Mouse (Mus musculus) liver, embryonic 16.5 days (tissue): ENCODE measurements around the gene Slc2a6. TPM values are rescaled to one million over a fixed set of nuclear protein-coding genes. Genes with fewer than 3 reads are reported as not detected.

Experiments used
- ATAC-seq: fragments of 200-750 bp; cut with Nextera tagmentation; 2 replicates; pipeline ENCODE4 v1.8.0; 2017; ENCODE audit warnings: low read depth, mild to moderate bottlenecking, moderate number of reproducible peaks, moderate library complexity
- H3K27ac ChIP-seq: fragments of 300-500 bp; sonication (generic); 2 replicates; pipeline ENCODE4 v1.5.1; 2014; ENCODE audit warnings: mild to moderate bottlenecking, low read length
- H3K27me3 ChIP-seq: fragments of 300-500 bp; sonication (generic); 2 replicates; pipeline ENCODE4 v1.6.1; 2014; ENCODE audit warnings: low read depth, low read length, mixed read lengths; ENCODE audit not compliant: control insufficient read depth, insufficient read depth
- H3K36me3 ChIP-seq: fragments of 300-500 bp; sonication (generic); 2 replicates; pipeline ENCODE4 v1.6.1; 2014; ENCODE audit warnings: mild to moderate bottlenecking; ENCODE audit not compliant: control insufficient read depth, insufficient read depth
- H3K4me1 ChIP-seq: fragments of 300-500 bp; sonication (generic); 2 replicates; pipeline ENCODE4 v1.6.1; 2014; ENCODE audit warnings: low read depth, low read length, mixed read lengths; ENCODE audit not compliant: control insufficient read depth
- H3K4me2 ChIP-seq: fragments of 300-500 bp; sonication (generic); 2 replicates; pipeline ENCODE4 v1.6.1; 2014; ENCODE audit warnings: low read depth, low read length, mixed read lengths
- H3K4me3 ChIP-seq: fragments of 300-500 bp; sonication (generic); 2 replicates; pipeline ENCODE4 v1.5.1; 2014; ENCODE audit warnings: low read depth, mild to moderate bottlenecking, low read length
- H3K9ac ChIP-seq: fragments of 300-500 bp; sonication (generic); 2 replicates; pipeline ENCODE4 v1.6.1; 2014; ENCODE audit warnings: low read depth, low read length
- H3K9me3 ChIP-seq: fragments of 300-500 bp; sonication (generic); replicated peaks from 2 replicates; pipeline ENCODE4 v1.6.1; 2016; ENCODE audit warnings: low read length; ENCODE audit not compliant: control insufficient read depth
- WGBS: fragments of 180-500 bp; shearing (Covaris S2); extraction: QIAGEN DNeasy Blood & Tissue Kit; methylation state at CpG from one replicate; pipeline ENCODE4 v1.1.7; 2014; ENCODE audit not compliant: insufficient replicate concordance; 5-methylcytosine and 5-hydroxymethylcytosine counted together
- polyA plus RNA-seq: library from polyadenylated mRNA; unstranded; fragments of >200 nt; fragmentation: Nextera tagmentation; extraction: Ambion mirVana; gene quantifications from 2 replicates; pipeline ENCODE4 v1.2.1, GENCODE M21; 2015

Gene Slc2a6
- polyA plus RNA-seq, 1 experiment from 2014 or later, result 0.32 TPM

- H3K4me2 ChIP-seq, result no peak overlapping the region
- no peaks in the 10 kb centered on the region for H3K36me3 ChIP-seq
- no peak overlapping the region for H3K9ac ChIP-seq
- peak overlapping the region; percentile 79 for H3K27ac ChIP-seq
- no peaks in the 10 kb centered on the region for H3K9me3 ChIP-seq
- peak; percentile 87 for ATAC-seq
- no peak overlapping the region for H3K4me3 ChIP-seq
- 49% methylated on average over 8 of the region's 8 CpGs for WGBS
- H3K4me1 ChIP-seq, result peaks cover 5% of the 10 kb centered on the region
- H3K27me3 ChIP-seq, result no peaks in the 10 kb centered on the region
Measured at GRCm38 (mm10) chr2:27042131-27042844, 14.5 kb upstream of the Slc2a6 start.

GRCm38 (mm10) chr2:27039286-27039685 is 11.5 kb upstream of the Slc2a6 start:
- Histone ChIP-seq H3K4me3 (no peak overlapping the region), H3K9ac (no peak overlapping the region), H3K27me3 (no peaks in the 10 kb centered on the region), H3K27ac (no peak overlapping the region), H3K9me3 (no peaks in the 10 kb centered on the region), H3K4me2 (no peak overlapping the region), H3K36me3 (no peaks in the 10 kb centered on the region), H3K4me1 (peaks cover 5% of the 10 kb centered on the region)
- ATAC-seq, result no peak
- 7% methylated on average over 1 of the region's 1 CpGs for WGBS

GRCm38 (mm10) chr2:27038596-27038995 is 10.8 kb upstream of the Slc2a6 start:
- H3K9ac ChIP-seq, result no peak overlapping the region
- ATAC-seq, result no peak
- H3K4me2 ChIP-seq, result no peak overlapping the region
- H3K27me3 ChIP-seq, result no peaks in the 10 kb centered on the region
- H3K27ac ChIP-seq, result no peak overlapping the region
- 0% methylated on average over 3 of the region's 3 CpGs for WGBS
- H3K4me1 ChIP-seq, result peaks cover 5% of the 10 kb centered on the region
- no peaks in the 10 kb centered on the region for H3K9me3 ChIP-seq
- no peak overlapping the region for H3K4me3 ChIP-seq
- H3K36me3 ChIP-seq, result no peaks in the 10 kb centered on the region

GRCm38 (mm10) chr2:27037008-27037407 is 9.2 kb upstream of the Slc2a6 start:
- H3K27me3 ChIP-seq, result no peaks in the 10 kb centered on the region
- H3K4me2 ChIP-seq, result no peak overlapping the region
- H3K4me1 ChIP-seq, result no peaks in the 10 kb centered on the region; the same call in 1 of the 2 replicates
- no peak overlapping the region for H3K27ac ChIP-seq
- H3K9ac ChIP-seq, result no peak overlapping the region
- no peak overlapping the region for H3K4me3 ChIP-seq
- no peaks in the 10 kb centered on the region for H3K9me3 ChIP-seq
- peak; percentile 16; the same call in 1 of the 2 replicates for ATAC-seq
- WGBS, result 52% methylated on average over 4 of the region's 4 CpGs
- no peaks in the 10 kb centered on the region for H3K36me3 ChIP-seq

- WGBS, result 41% methylated on average over 3 of the region's 3 CpGs
Measured at GRCm38 (mm10) chr2:27036003-27036402, 8.2 kb upstream of the Slc2a6 start.

GRCm38 (mm10) chr2:27032361-27032760 is 4.6 kb upstream of the Slc2a6 start:
- no peak overlapping the region for H3K4me3 ChIP-seq
- WGBS, result 49% methylated on average over 2 of the region's 2 CpGs
- no peak overlapping the region for H3K4me2 ChIP-seq
- ATAC-seq, result no peak
- no peak overlapping the region for H3K9ac ChIP-seq
- no peak overlapping the region for H3K27ac ChIP-seq
- no peaks in the 10 kb centered on the region for H3K36me3 ChIP-seq
- peaks cover 4% of the 10 kb centered on the region for H3K27me3 ChIP-seq
- no peaks in the 10 kb centered on the region for H3K9me3 ChIP-seq
- H3K4me1 ChIP-seq, result peaks cover 9% of the 10 kb centered on the region

More at GRCm38 (mm10) chr2:27036003-27036402, 8.2 kb upstream of the Slc2a6 start:
- no peaks in the 10 kb centered on the region for H3K27me3 ChIP-seq
- no peak overlapping the region for H3K9ac ChIP-seq
- ATAC-seq, result no peak
- H3K27ac ChIP-seq, result no peak overlapping the region
- no peaks in the 10 kb centered on the region for H3K9me3 ChIP-seq
- no peaks in the 10 kb centered on the region for H3K36me3 ChIP-seq
- H3K4me1 ChIP-seq, result no peaks in the 10 kb centered on the region
- H3K4me2 ChIP-seq, result no peak overlapping the region
- no peak overlapping the region for H3K4me3 ChIP-seq

GRCm38 (mm10) chr2:27028437-27029015 is 728 bp upstream of the Slc2a6 start:
- 29% methylated on average over 4 of the region's 4 CpGs for WGBS
- Histone ChIP-seq H3K36me3 (no peaks in the 10 kb centered on the region), H3K9ac (no peak overlapping the region), H3K4me2 (no peak overlapping the region), H3K4me1 (peaks cover 9% of the 10 kb centered on the region), H3K9me3 (no peaks in the 10 kb centered on the region), H3K27me3 (peaks cover 5% of the 10 kb centered on the region), H3K27ac (no peak overlapping the region), H3K4me3 (no peak overlapping the region)
- ATAC-seq, result no peak

- no peak overlapping the region for H3K4me3 ChIP-seq
- no peak overlapping the region for H3K27ac ChIP-seq
- H3K4me1 ChIP-seq, result peaks cover 9% of the 10 kb centered on the region
- WGBS, result 39% methylated on average over 10 of the region's 10 CpGs
- no peak overlapping the region for H3K9ac ChIP-seq
- ATAC-seq, result no peak
- H3K9me3 ChIP-seq, result no peaks in the 10 kb centered on the region
- H3K27me3 ChIP-seq, result peaks cover 5% of the 10 kb centered on the region
- H3K36me3 ChIP-seq, result no peaks in the 10 kb centered on the region
- H3K4me2 ChIP-seq, result no peak overlapping the region
Measured at GRCm38 (mm10) chr2:27026857-27027617, 761 bp downstream of the Slc2a6 start.

- Histone ChIP-seq H3K9ac (no peak overlapping the region), H3K4me2 (no peak overlapping the region), H3K4me1 (peaks cover 9% of the 10 kb centered on the region), H3K27ac (no peak overlapping the region), H3K9me3 (no peaks in the 10 kb centered on the region), H3K36me3 (no peaks in the 10 kb centered on the region), H3K27me3 (peaks cover 5% of the 10 kb centered on the region), H3K4me3 (no peak overlapping the region)
- 74% methylated on average over 3 of the region's 3 CpGs for WGBS
- no peak for ATAC-seq
Measured at GRCm38 (mm10) chr2:27026332-27026731, 1.5 kb downstream of the Slc2a6 start.
